Mouse (Mus musculus) liver, adult 2 months (tissue): ENCODE results near the gene Cacng6. TPM values are rescaled to one million over a fixed set of nuclear protein-coding genes. Genes with fewer than 3 reads are reported as not detected.

Experiments
- DNase-seq: peaks from one replicate; pipeline ENCODE4 v3.0.0-alpha.2; 2011; ENCODE audit warnings: low read depth, low spot score; ENCODE audit errors: extremely low read depth
- H3K27ac ChIP-seq: fragments of 200-500 bp; replicated peaks from 2 replicates; pipeline ENCODE4 v1.5.1; 2012; ENCODE audit warnings: low read depth, mild to moderate bottlenecking, control low read depth, inconsistent platforms, low read length; ENCODE audit not compliant: insufficient read depth
- H3K27me3 ChIP-seq: fragments of 200-500 bp; 2 replicates; pipeline ENCODE4 v1.6.1; 2012; ENCODE audit warnings: mild to moderate bottlenecking, moderate library complexity, low read length, inconsistent platforms; ENCODE audit not compliant: control insufficient read depth, insufficient read depth
- H3K36me3 ChIP-seq: fragments of 200-500 bp; 2 replicates; pipeline ENCODE4 v1.6.1; 2012; ENCODE audit warnings: low read length, inconsistent platforms; ENCODE audit not compliant: control insufficient read depth, insufficient read depth
- H3K4me1 ChIP-seq: fragments of 200-500 bp; 2 replicates; pipeline ENCODE4 v1.6.1; 2011; ENCODE audit warnings: low read length; ENCODE audit not compliant: control insufficient read depth, insufficient read depth
- H3K4me3 ChIP-seq: fragments of 200-500 bp; 2 replicates; pipeline ENCODE4 v1.5.1; 2011; ENCODE audit warnings: low read depth, mild to moderate bottlenecking, control low read depth, low read length, moderate library complexity; ENCODE audit not compliant: insufficient read depth
- H3K79me2 ChIP-seq: fragments of 200-500 bp; 2 replicates; pipeline ENCODE4 v1.6.1; 2012; ENCODE audit warnings: inconsistent platforms, mild to moderate bottlenecking, low read length, moderate library complexity; ENCODE audit not compliant: control insufficient read depth, insufficient read depth
- H3K9ac ChIP-seq: fragments of 200-500 bp; 2 replicates; pipeline ENCODE4 v1.6.1; 2012; ENCODE audit warnings: low read depth, mild to moderate bottlenecking, control low read depth, inconsistent platforms, low read length
- CTCF ChIP-seq: fragments of 200-500 bp; IDR thresholded peaks from 2 replicates; pipeline ENCODE4 v1.5.1; 2011; ENCODE audit warnings: low read depth, low read length, control low read depth
- POLR2A ChIP-seq: fragments of 200-500 bp; IDR thresholded peaks from 2 replicates; pipeline ENCODE4 v1.6.1; 2011; ENCODE audit warnings: low read length, control low read depth; ENCODE audit not compliant: insufficient read depth; ENCODE audit errors: extremely low read depth
- WGBS: fragments of 180-500 bp; shearing (Covaris S2); methylation state at CpG from one replicate; pipeline ENCODE4 v1.1.7; 2018; 5-methylcytosine and 5-hydroxymethylcytosine counted together
- polyA plus RNA-seq: library from polyadenylated mRNA; depleted of rRNA; stranded (reverse); fragments of >200 nt; gene quantifications from 2 replicates; pipeline ENCODE4 v1.2.3, GENCODE M21; 2012; rRNA removed
- total RNA-seq: library from RNA; depleted of rRNA; stranded (reverse); fragments of >200 nt; gene quantifications from 2 replicates; pipeline ENCODE4 v1.2.3, GENCODE M21; 2014; rRNA removed

The Cacng6 gene
- total and polyA plus RNA-seq, 2 experiments = 0.18 TPM; not detected in 1

DNA sequence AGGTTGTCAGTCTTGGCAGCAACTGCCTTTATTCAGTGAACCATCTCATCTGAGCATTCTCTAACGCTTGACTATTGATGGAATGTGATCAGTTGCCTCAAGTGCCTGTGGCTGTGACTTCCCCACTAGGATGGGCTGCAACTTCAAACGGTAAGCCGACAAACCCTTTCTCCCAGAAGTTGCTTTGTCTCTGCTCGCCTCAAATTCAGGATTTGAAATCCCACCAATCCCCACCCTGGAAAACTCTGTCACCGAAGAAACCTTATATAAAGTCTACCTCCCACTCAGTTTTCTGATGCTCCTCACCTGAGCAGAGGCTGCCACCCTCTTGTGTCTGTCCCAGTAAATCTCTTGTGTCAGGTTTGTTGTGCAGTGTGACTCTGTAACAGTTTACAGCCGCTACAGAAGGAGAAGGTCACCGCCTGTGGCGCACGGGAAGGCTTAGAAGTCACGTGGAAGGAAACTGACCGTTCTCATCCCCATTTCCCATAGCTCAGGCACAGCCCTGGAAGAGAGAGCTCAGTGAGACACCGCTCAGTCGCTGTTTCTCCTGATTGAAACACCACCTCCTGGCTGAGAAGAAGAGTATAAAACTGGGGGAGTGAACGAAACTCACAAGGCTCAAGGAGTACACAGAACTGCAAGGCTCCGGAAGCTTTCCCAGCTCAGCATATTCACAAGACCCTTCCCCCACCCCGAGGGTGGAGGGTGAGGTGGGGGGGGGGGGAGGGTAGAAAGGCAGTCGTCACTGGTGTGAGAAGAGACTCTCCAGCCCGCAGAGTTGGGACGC lies 50.5 kb downstream of the Cacng6 start:
- no peak overlapping the region for H3K27ac ChIP-seq
- H3K36me3 ChIP-seq = no peaks in the 10 kb centered on the region
- 14% methylated on average over 19 of the region's 19 CpGs for WGBS
- H3K79me2 ChIP-seq = no peaks in the 10 kb centered on the region
- H3K9ac ChIP-seq = no peak overlapping the region
- no peak for DNase-seq
- no peak overlapping the region for H3K4me3 ChIP-seq
- TF ChIP-seq CTCF (no peak), POLR2A (no peak)
- no peaks in the 10 kb centered on the region for H3K4me1 ChIP-seq
- no peaks in the 10 kb centered on the region for H3K27me3 ChIP-seq

DNA sequence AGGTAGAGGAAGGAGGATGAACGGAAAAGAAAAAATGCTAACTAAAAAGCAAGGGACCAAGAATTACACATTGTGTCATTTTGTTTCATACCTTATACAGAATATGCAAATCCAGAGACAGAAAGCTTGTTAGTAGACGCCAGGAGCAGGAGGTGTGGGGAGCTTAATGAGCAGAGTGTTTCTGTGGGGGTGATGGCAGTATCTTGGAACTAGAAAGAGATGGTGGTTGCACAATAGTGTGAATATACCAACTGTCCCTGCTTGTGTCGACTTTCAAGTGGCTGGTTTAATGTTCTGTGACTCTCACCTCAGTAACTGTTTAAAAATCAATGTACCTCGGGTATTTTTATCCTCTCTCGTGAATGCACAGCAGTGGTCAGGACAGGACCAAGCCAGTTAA lies 52.7 kb downstream of the Cacng6 start:
- no peak for DNase-seq
- no peaks in the 10 kb centered on the region for H3K36me3 ChIP-seq
- TF ChIP-seq CTCF = no peak
- no peak for TF ChIP-seq POLR2A
- H3K4me1 ChIP-seq = no peaks in the 10 kb centered on the region
- no peaks in the 10 kb centered on the region for H3K27me3 ChIP-seq
- H3K27ac ChIP-seq = no peak overlapping the region
- no peak overlapping the region for H3K9ac ChIP-seq
- WGBS = 56% methylated on average over 5 of the region's 5 CpGs
- H3K4me3 ChIP-seq = no peak overlapping the region
- no peaks in the 10 kb centered on the region for H3K79me2 ChIP-seq

DNA sequence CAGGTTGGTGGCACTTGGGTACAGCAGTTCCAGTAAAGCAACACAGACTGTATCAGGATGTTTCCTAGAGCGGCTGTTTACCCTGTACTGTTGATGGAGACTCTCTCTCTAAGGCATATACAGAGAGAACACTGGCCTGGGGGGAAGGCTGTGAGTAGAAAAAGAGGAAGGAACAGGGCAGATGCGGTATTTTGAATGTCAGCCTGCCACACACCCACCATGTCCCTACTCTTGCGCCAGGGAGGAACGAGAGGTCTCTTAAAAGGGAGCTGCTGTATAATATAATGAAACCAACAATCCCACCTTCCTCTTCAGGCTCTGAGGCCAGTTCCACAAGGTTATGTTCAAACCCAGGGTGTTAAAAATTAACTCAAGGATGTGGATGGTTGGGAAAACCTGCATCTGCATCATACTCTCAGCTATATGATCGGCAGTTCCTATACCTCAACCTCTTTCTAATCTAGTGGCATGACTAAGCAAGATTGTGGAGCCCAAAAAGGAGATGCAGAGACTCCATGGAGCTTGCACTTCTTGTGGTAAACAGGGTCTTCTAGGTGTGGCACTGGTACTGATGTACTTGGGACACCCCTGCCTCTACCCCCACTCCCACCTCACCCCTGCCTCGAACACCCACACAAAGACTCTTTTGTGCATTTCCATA lies 58.1 kb downstream of the Cacng6 start:
- TF ChIP-seq CTCF (no peak), POLR2A (no peak)
- H3K9ac ChIP-seq = no peak overlapping the region
- H3K4me1 ChIP-seq = no peaks in the 10 kb centered on the region
- 80% methylated on average over 6 of the region's 6 CpGs for WGBS
- no peaks in the 10 kb centered on the region for H3K79me2 ChIP-seq
- H3K27me3 ChIP-seq = no peaks in the 10 kb centered on the region
- H3K4me3 ChIP-seq = no peak overlapping the region
- no peak overlapping the region for H3K27ac ChIP-seq
- H3K36me3 ChIP-seq = no peaks in the 10 kb centered on the region
- DNase-seq = no peak

Other genes with a start within 250 kb of the Cacng6 start
- 5.8 and 7.0 TPM in 2 replicates for gene Nlrp12, start 174.5 kb upstream of the Cacng6 start, total RNA-seq
- 1.4 and 2.6 TPM in 2 replicates for gene Nlrp12, start 174.5 kb upstream of the Cacng6 start, polyA plus RNA-seq
- gene Myadm, start 135.1 kb upstream of the Cacng6 start, total RNA-seq = 6.6 and 9.6 TPM in 2 replicates
- 54.8 and 63.0 TPM in 2 replicates for gene Myadm, start 135.1 kb upstream of the Cacng6 start, polyA plus RNA-seq
- gene Prkcg, start 135.0 kb upstream of the Cacng6 start, total RNA-seq = under 0.01 and 0.54 TPM in 2 replicates
- gene Prkcg, start 135.0 kb upstream of the Cacng6 start, polyA plus RNA-seq = 0.19 and 0.26 TPM in 2 replicates
- gene Cacng7, start 91.2 kb upstream of the Cacng6 start, total RNA-seq = 0.13 and 0.37 TPM in 2 replicates
- gene Cacng7, start 91.2 kb upstream of the Cacng6 start, polyA plus RNA-seq = 0.29 and 0.86 TPM in 2 replicates
- not detected in 2 replicates for gene Cacng8, start 33.5 kb upstream of the Cacng6 start, total RNA-seq
- not detected in 2 replicates for gene Cacng8, start 33.5 kb upstream of the Cacng6 start, polyA plus RNA-seq
- gene Tarm1, start 78.4 kb downstream of the Cacng6 start, total RNA-seq = not detected in 2 replicates
- gene Tarm1, start 78.4 kb downstream of the Cacng6 start, polyA plus RNA-seq = not detected in 2 replicates
- gene Oscar, start 192.0 kb downstream of the Cacng6 start, total RNA-seq = not detected in 2 replicates
- gene Oscar, start 192.0 kb downstream of the Cacng6 start, polyA plus RNA-seq = 0.05 TPM in 1 of 2 replicates, not detected in the other
- gene Ndufa3, start 193.2 kb downstream of the Cacng6 start, total RNA-seq = 81.8 and 106 TPM in 2 replicates
- gene Ndufa3, start 193.2 kb downstream of the Cacng6 start, polyA plus RNA-seq = 380 and 395 TPM in 2 replicates
- gene Tfpt, start 205.7 kb downstream of the Cacng6 start, total RNA-seq = 4.3 and 4.8 TPM in 2 replicates
- gene Tfpt, start 205.7 kb downstream of the Cacng6 start, polyA plus RNA-seq = 5.2 and 5.7 TPM in 2 replicates
- gene Prpf31, start 205.8 kb downstream of the Cacng6 start, total RNA-seq = 7.9 and 9.3 TPM in 2 replicates
- gene Prpf31, start 205.8 kb downstream of the Cacng6 start, polyA plus RNA-seq = 9.5 and 13.0 TPM in 2 replicates
- gene Cnot3, start 221.1 kb downstream of the Cacng6 start, total RNA-seq = 4.2 and 6.4 TPM in 2 replicates
- gene Cnot3, start 221.1 kb downstream of the Cacng6 start, polyA plus RNA-seq = 22.3 and 29.3 TPM in 2 replicates
- gene Leng1, start 241.6 kb downstream of the Cacng6 start, total RNA-seq = 4.0 and 5.3 TPM in 2 replicates
- 3.1 and 3.6 TPM in 2 replicates for gene Leng1, start 241.6 kb downstream of the Cacng6 start, polyA plus RNA-seq